Mouse (Mus musculus) lung, embryonic 15.5 days (tissue): ENCODE measurements around the gene Lmntd1. TPM values are rescaled to one million over a fixed set of nuclear protein-coding genes. Genes with fewer than 3 reads are reported as not detected.

Experiments used
- ATAC-seq: fragments of 200-750 bp; cut with Nextera tagmentation; 2 replicates; pipeline ENCODE4 v1.8.0; 2017; ENCODE audit warnings: moderate number of reproducible peaks, borderline replicate concordance; ENCODE audit not compliant: low FRiP score, low TSS enrichment; ENCODE audit errors: extremely low read depth
- H3K27ac ChIP-seq: fragments of 300-500 bp; sonication (generic); 2 replicates; pipeline ENCODE4 v1.5.1; 2015; ENCODE audit warnings: moderate library complexity, mild to moderate bottlenecking, inconsistent platforms
- H3K27me3 ChIP-seq: fragments of 300-500 bp; sonication (generic); 2 replicates; pipeline ENCODE4 v1.6.1; 2015; ENCODE audit warnings: inconsistent platforms
- H3K36me3 ChIP-seq: fragments of 300-500 bp; sonication (generic); 2 replicates; pipeline ENCODE4 v1.6.1; 2015; ENCODE audit warnings: inconsistent platforms
- H3K4me1 ChIP-seq: fragments of 300-500 bp; sonication (generic); 2 replicates; pipeline ENCODE4 v1.6.1; 2015; ENCODE audit warnings: inconsistent platforms
- H3K4me2 ChIP-seq: fragments of 300-500 bp; sonication (generic); 2 replicates; pipeline ENCODE4 v1.6.1; 2015; ENCODE audit warnings: inconsistent platforms, mild to moderate bottlenecking, moderate library complexity
- H3K4me3 ChIP-seq: fragments of 300-500 bp; sonication (generic); 2 replicates; pipeline ENCODE4 v1.5.1; 2015; ENCODE audit warnings: mild to moderate bottlenecking, inconsistent platforms
- H3K9ac ChIP-seq: fragments of 300-500 bp; sonication (generic); 2 replicates; pipeline ENCODE4 v1.6.1; 2015; ENCODE audit warnings: inconsistent platforms
- H3K9me3 ChIP-seq: fragments of 300-500 bp; sonication (generic); 2 replicates; pipeline ENCODE4 v1.6.1; 2016; ENCODE audit warnings: inconsistent platforms
- WGBS: fragments of 180-500 bp; shearing (Covaris S2); methylation state at CpG from one replicate; pipeline ENCODE4 v1.1.7; 2015; 5-methylcytosine and 5-hydroxymethylcytosine counted together
- polyA plus RNA-seq: library from polyadenylated mRNA; unstranded; fragments of >200 nt; fragmentation: Nextera tagmentation; extraction: Ambion mirVana; gene quantifications from 2 replicates; pipeline ENCODE4 v1.2.1, GENCODE M21; 2015

Lmntd1 gene
- polyA plus RNA-seq, 1 experiment from 2014 or later, result 1.9 TPM

DNA sequence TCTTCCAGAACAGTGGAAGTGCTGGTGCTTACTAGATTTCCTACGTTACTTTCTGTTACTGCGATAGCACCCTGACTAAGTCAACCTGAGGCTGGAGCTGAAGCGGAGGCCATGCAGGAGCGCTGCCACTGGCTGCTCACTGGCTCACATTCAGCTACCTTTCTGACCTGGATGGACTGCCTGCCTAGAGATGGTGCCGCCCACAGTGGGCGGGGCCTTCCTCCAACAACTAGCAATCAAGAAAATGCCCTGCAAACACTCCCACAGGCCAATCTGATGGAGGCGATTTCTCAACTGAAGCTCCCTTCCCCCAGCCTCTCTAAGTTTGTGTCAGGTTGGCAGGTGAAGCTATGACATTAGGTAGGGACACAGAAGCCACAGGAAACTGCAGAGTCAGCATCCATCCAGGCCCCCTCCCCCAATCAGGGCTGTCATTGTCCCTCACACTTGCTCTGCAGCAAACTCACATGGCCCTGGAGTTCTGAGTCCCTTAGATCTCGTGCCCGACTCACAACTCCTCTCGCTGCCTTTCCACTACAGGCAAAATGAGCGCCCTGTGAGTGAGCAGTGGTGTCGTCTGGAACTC lies 252.9 kb downstream of the Lmntd1 start:
- peak; percentile 37; the same call in 1 of the 2 replicates for ATAC-seq
- H3K36me3 ChIP-seq, result no peaks in the 10 kb centered on the region
- H3K27ac ChIP-seq, result no peak overlapping the region; the same call in 1 of the 2 replicates
- H3K9ac ChIP-seq, result no peak overlapping the region
- no peak overlapping the region for H3K4me2 ChIP-seq
- no peaks in the 10 kb centered on the region for H3K9me3 ChIP-seq
- no peaks in the 10 kb centered on the region for H3K27me3 ChIP-seq
- H3K4me1 ChIP-seq, result peaks cover 16% of the 10 kb centered on the region; the same call in 1 of the 2 replicates
- H3K4me3 ChIP-seq, result no peak overlapping the region
- 64% methylated on average over 12 of the region's 12 CpGs for WGBS

- 0 out of 2 replicates have a peak, but pooled peaks cover 3% of the 10 kb centered on the region for H3K9me3 ChIP-seq
- H3K27me3 ChIP-seq, result no peaks in the 10 kb centered on the region
- H3K4me2 ChIP-seq, result peak overlapping the region; percentile 42; the same call in 1 of the 2 replicates
- ATAC-seq, result no peak
- H3K9ac ChIP-seq, result no peak overlapping the region
- no peak overlapping the region for H3K27ac ChIP-seq
- WGBS, result 39% methylated on average over 26 of the region's 26 CpGs
- H3K4me1 ChIP-seq, result peaks cover 16% of the 10 kb centered on the region; the same call in 1 of the 2 replicates
- no peak overlapping the region for H3K4me3 ChIP-seq
- no peaks in the 10 kb centered on the region for H3K36me3 ChIP-seq
These were observed 254.4 kb downstream of the Lmntd1 start for GRCm38 (mm10) chr6:145359470-145360430.

DNA sequence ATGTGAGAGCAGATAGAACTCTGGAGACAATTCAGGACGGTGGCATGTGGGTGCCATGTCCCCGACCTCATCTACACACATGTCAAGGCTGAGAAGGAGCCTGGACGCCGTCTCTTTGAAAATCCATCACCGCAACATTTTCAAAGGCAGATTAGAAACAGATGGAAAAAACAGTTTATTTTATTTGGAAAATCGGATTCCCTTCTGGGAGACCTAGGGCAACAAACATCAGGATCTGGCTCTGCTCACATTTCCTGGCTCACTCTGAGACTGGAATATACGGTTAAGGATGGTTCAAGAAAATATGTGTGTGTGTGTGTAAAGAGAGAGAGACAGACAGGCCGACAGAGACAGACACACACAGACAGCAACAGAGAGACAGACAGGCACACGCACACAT lies 256.1 kb downstream of the Lmntd1 start:
- 46% methylated on average over 9 of the region's 9 CpGs for WGBS
- Histone ChIP-seq H3K4me2 (no peak overlapping the region), H3K27ac (no peak overlapping the region), H3K9me3 (0 out of 2 replicates have a peak, but pooled peaks cover 3% of the 10 kb centered on the region), H3K9ac (no peak overlapping the region), H3K36me3 (no peaks in the 10 kb centered on the region), H3K4me1 (peaks cover 16% of the 10 kb centered on the region; the same call in 1 of the 2 replicates), H3K4me3 (no peak overlapping the region), H3K27me3 (no peaks in the 10 kb centered on the region)
- no peak for ATAC-seq

DNA sequence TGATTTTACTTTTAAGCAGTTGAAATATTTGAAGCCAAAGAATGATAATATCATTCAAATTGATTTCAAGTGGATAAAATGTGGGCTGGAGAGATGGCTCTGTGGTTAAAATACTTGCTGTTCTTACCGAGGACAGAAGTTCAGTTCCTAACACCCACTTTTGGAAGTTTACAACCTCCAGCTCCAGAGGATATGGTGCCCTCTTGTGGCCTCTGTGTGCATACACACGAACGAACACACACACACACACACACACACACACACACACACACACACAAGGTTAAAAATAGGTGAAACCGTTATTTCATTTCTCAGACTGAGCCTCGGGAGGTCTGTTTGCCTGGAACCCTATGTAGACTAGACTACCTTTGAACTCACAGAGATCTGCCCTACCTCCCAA lies 260.3 kb downstream of the Lmntd1 start:
- Histone ChIP-seq H3K27ac (no peak overlapping the region), H3K4me3 (no peak overlapping the region), H3K27me3 (no peaks in the 10 kb centered on the region), H3K36me3 (no peaks in the 10 kb centered on the region), H3K9me3 (0 out of 2 replicates have a peak, but pooled peaks cover 3% of the 10 kb centered on the region), H3K9ac (no peak overlapping the region), H3K4me2 (no peak overlapping the region), H3K4me1 (peaks cover 5% of the 10 kb centered on the region; the same call in 1 of the 2 replicates)
- WGBS, result 92% methylated on average over 5 of the region's 5 CpGs
- ATAC-seq, result no peak

DNA sequence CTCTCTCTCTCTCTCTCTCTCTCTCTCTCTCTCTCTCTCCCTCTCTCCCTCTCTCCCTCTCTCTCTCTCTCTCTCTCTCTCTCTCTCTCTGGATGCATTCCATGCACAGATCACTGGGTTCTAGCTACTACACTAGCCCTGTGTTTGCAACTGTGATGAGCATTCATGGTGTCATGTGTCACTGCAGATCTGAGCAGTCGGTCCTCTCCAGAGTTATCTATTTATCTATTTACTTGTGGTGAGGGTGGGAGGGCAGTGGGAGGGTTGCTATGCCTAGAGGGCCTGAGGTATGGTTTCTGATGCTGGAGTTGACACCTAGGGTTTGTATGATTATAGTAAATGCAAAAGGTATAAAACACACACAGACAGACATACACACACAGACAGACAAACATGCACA lies 261.4 kb downstream of the Lmntd1 start:
- 0% methylated on average over 1 of the region's 1 CpGs for WGBS
- no peak overlapping the region for H3K4me3 ChIP-seq
- H3K36me3 ChIP-seq, result no peaks in the 10 kb centered on the region
- H3K4me1 ChIP-seq, result peaks cover 5% of the 10 kb centered on the region; the same call in 1 of the 2 replicates
- no peak overlapping the region for H3K4me2 ChIP-seq
- no peak overlapping the region for H3K27ac ChIP-seq
- no peaks in the 10 kb centered on the region for H3K27me3 ChIP-seq
- H3K9me3 ChIP-seq, result 0 out of 2 replicates have a peak, but pooled peaks cover 3% of the 10 kb centered on the region
- ATAC-seq, result no peak
- no peak overlapping the region for H3K9ac ChIP-seq

DNA sequence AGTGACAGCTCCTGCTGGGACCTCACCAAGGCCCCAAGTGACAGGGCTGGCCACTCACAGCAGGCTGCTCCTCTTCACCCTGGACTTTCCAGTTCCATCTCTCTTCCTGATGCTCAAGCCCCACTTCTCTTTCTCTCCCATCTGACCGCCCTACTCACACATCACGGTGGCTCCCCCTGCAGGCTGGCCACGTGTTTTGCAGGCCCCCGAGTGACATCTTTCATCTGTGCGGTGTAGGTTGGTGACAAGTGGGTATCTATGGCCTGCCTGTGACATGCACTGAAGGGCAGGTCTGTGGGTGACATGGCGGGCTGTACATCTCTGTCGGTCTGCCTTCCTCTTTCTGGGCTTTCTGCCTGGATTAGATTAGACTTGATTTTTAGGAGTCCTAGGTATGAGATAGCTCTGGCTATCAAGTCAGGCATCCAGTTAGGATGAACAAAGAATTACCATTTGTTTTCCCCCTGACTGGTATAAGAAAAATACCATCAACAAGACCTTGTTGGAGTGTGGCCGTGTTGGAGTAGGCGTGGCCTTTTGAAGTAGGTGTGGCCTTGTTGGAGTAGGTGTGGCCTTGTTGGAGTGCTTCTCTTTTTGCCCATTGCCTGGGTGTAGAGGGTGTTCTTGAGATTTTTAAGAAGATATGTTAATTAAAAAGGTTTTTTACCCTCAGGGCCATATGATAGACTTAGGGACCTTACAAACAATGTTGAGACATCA lies 265.8 kb downstream of the Lmntd1 start:
- no peaks in the 10 kb centered on the region for H3K36me3 ChIP-seq
- peaks cover 5% of the 10 kb centered on the region; the same call in 1 of the 2 replicates for H3K4me1 ChIP-seq
- 59% methylated on average over 9 of the region's 9 CpGs for WGBS
- no peaks in the 10 kb centered on the region for H3K9me3 ChIP-seq
- H3K9ac ChIP-seq, result no peak overlapping the region
- no peaks in the 10 kb centered on the region for H3K27me3 ChIP-seq
- H3K27ac ChIP-seq, result no peak overlapping the region
- ATAC-seq, result no peak
- no peak overlapping the region for H3K4me2 ChIP-seq
- no peak overlapping the region for H3K4me3 ChIP-seq

DNA sequence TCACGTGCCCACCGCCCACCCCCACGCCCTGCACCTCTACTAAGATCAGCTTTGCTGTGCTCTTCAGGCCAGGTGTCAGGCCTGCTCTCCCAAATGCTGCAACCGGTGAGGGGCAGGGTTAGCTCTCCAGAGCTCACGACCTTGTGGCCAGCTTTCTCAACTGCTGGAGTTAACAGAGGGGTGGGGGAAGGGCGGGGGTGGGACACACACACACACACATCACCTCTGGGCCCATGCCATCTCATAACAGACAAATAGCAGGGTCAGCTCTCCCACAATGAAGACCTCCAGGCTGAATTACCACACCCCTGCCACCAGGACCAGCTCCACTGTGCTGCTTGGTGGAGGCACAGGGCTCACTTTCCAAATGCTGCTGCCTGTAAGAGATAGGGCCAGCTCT lies 266.5 kb downstream of the Lmntd1 start:
- Histone ChIP-seq H3K27ac (no peak overlapping the region), H3K4me1 (peaks cover 5% of the 10 kb centered on the region; the same call in 1 of the 2 replicates), H3K4me2 (no peak overlapping the region), H3K4me3 (no peak overlapping the region), H3K27me3 (no peaks in the 10 kb centered on the region), H3K9me3 (no peaks in the 10 kb centered on the region), H3K9ac (no peak overlapping the region), H3K36me3 (no peaks in the 10 kb centered on the region)
- 57% methylated on average over 6 of the region's 6 CpGs for WGBS
- peak; percentile 9; the same call in 1 of the 2 replicates for ATAC-seq

DNA sequence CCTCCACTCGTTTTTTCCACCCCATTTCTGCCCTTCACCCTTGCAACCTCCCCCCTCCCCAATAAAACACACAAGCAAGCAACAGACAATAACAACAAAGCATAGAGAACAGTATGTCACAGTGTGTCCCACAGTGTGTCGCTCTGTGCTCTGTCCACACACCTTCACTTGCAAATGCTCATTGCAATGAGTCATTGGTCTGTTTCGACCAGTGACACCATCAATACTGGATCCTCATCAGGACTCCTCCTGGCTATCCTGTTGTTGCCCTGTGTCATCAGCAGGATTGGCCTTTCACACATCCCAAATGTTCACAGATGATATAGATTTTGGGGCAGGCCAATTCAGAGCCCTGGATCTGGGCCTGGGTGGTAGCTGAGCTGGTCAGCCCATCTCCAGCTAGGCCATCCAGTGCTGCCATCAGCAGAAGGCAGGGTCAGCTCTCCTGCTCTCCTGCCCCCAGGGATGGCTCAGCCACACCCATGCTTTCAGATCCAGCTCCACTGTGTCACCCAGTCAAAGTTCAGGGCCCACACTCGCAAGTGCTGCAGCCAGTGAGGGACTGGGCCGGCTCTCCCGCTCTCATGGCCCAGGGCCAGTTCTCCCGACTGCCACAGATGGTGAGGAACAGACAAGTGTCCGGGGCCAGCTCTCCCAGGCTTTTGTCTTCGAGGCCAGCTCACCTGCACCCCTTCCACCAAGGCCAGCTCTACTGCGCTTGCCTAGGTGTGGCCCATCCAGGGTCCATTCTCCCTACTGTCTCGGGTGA lies 267.1 kb downstream of the Lmntd1 start:
- Histone ChIP-seq H3K4me1 (peaks cover 3% of the 10 kb centered on the region; the same call in 1 of the 2 replicates), H3K36me3 (no peaks in the 10 kb centered on the region), H3K9me3 (no peaks in the 10 kb centered on the region), H3K27ac (no peak overlapping the region), H3K4me2 (no peak overlapping the region), H3K9ac (no peak overlapping the region), H3K4me3 (no peak overlapping the region), H3K27me3 (no peaks in the 10 kb centered on the region)
- WGBS, result 53% methylated on average over 11 of the region's 11 CpGs
- ATAC-seq, result no peak

- no peak for ATAC-seq
- H3K4me1 ChIP-seq, result 0 out of 2 replicates have a peak, but pooled peaks cover 2% of the 10 kb centered on the region
- no peak overlapping the region for H3K4me2 ChIP-seq
- H3K9ac ChIP-seq, result no peak overlapping the region
- H3K9me3 ChIP-seq, result no peaks in the 10 kb centered on the region
- H3K4me3 ChIP-seq, result no peak overlapping the region
- no peaks in the 10 kb centered on the region for H3K27me3 ChIP-seq
- no peak overlapping the region for H3K27ac ChIP-seq
- no peaks in the 10 kb centered on the region for H3K36me3 ChIP-seq
- WGBS, result 76% methylated on average over 8 of the region's 8 CpGs
These were observed 267.8 kb downstream of the Lmntd1 start for GRCm38 (mm10) chr6:145346305-145346704.

DNA sequence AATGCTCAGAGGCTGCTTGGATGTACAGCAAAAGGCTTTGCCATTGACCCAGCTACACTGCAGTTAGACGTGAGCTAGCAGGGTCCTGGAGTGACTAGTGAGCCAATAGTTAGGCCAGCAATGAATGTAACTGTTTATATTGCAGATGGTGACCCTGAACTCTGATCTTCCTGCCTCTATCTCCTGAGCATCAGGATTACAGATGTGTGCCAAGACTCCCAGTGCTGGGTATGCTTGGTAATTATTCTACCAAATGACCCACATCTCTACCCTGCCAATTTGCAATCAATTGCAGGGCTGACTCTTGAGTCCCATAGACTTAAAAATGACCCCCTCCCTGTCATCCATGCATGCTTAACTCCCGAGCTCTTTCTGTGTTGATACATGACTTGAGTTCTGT lies 269.4 kb downstream of the Lmntd1 start:
- 46% methylated on average over 2 of the region's 2 CpGs for WGBS
- ATAC-seq, result no peak
- Histone ChIP-seq H3K4me2 (no peak overlapping the region), H3K27ac (no peak overlapping the region), H3K4me3 (no peak overlapping the region), H3K36me3 (no peaks in the 10 kb centered on the region), H3K27me3 (no peaks in the 10 kb centered on the region), H3K9me3 (no peaks in the 10 kb centered on the region), H3K4me1 (peaks cover 8% of the 10 kb centered on the region), H3K9ac (no peak overlapping the region)

GRCm38 (mm10) chr6:145343457-145343856 lies 270.7 kb downstream of the Lmntd1 start:
- no peak overlapping the region for H3K9ac ChIP-seq
- H3K4me2 ChIP-seq, result no peak overlapping the region
- no peaks in the 10 kb centered on the region for H3K36me3 ChIP-seq
- WGBS, result 58% methylated on average over 1 of the region's 1 CpGs
- ATAC-seq, result no peak
- H3K9me3 ChIP-seq, result no peaks in the 10 kb centered on the region
- H3K4me1 ChIP-seq, result peaks cover 19% of the 10 kb centered on the region
- no peak overlapping the region for H3K27ac ChIP-seq
- no peaks in the 10 kb centered on the region for H3K27me3 ChIP-seq
- H3K4me3 ChIP-seq, result no peak overlapping the region
